Mouse (Mus musculus) hindbrain, embryonic 16.5 days (tissue): ENCODE data around the gene Rnaseh2b. TPM values are rescaled to one million over a fixed set of nuclear protein-coding genes. Genes with fewer than 3 reads are reported as not detected.
A peak's percentile ranks its signal among the peaks of the same experiment; 100 is the strongest.

Experiments used
- ATAC-seq: fragments of 200-750 bp; cut with Nextera tagmentation; 2 replicates; pipeline ENCODE4 v1.8.0; 2017; ENCODE audit warnings: moderate TSS enrichment, moderate library complexity
- H3K27ac ChIP-seq: fragments of 300-500 bp; sonication (generic); 2 replicates; pipeline ENCODE4 v1.5.1; 2014; ENCODE audit warnings: low read depth, mild to moderate bottlenecking, control low read depth, low read length, moderate library complexity
- H3K27me3 ChIP-seq: fragments of 300-500 bp; sonication (generic); replicated peaks from 2 replicates; pipeline ENCODE4 v1.6.1; 2014; ENCODE audit warnings: low read length; ENCODE audit not compliant: control insufficient read depth, insufficient read depth
- H3K36me3 ChIP-seq: fragments of 300-500 bp; sonication (generic); 2 replicates; pipeline ENCODE4 v1.6.1; 2014; ENCODE audit warnings: mild to moderate bottlenecking, low read length, moderate library complexity, mixed read lengths; ENCODE audit not compliant: control insufficient read depth, insufficient read depth
- H3K4me1 ChIP-seq: fragments of 300-500 bp; sonication (generic); 2 replicates; pipeline ENCODE4 v1.6.1; 2014; ENCODE audit warnings: low read depth, low read length; ENCODE audit not compliant: control insufficient read depth, insufficient read depth
- H3K4me2 ChIP-seq: fragments of 300-500 bp; sonication (generic); 2 replicates; pipeline ENCODE4 v1.6.1; 2014; ENCODE audit warnings: mild to moderate bottlenecking, low read length, control low read depth, moderate library complexity
- H3K4me3 ChIP-seq: fragments of 300-500 bp; sonication (generic); 2 replicates; pipeline ENCODE4 v1.5.1; 2014; ENCODE audit warnings: mild to moderate bottlenecking, low read length, control low read depth, moderate library complexity
- H3K9ac ChIP-seq: fragments of 300-500 bp; sonication (generic); 2 replicates; pipeline ENCODE4 v1.6.1; 2014; ENCODE audit warnings: low read depth, mild to moderate bottlenecking, control low read depth, low read length, moderate library complexity
- H3K9me3 ChIP-seq: fragments of 300-500 bp; sonication (generic); 2 replicates; pipeline ENCODE4 v1.6.1; 2014; ENCODE audit warnings: mild to moderate bottlenecking, low read length, moderate library complexity; ENCODE audit not compliant: control insufficient read depth
- WGBS: fragments of 180-500 bp; shearing (Covaris S2); extraction: QIAGEN DNeasy Blood & Tissue Kit; methylation state at CpG from one replicate; pipeline ENCODE4 v1.1.7; 2014; 5-methylcytosine and 5-hydroxymethylcytosine counted together
- polyA plus RNA-seq: library from polyadenylated mRNA; unstranded; fragments of >200 nt; fragmentation: Nextera tagmentation; extraction: Ambion mirVana; gene quantifications from 2 replicates; pipeline ENCODE4 v1.2.1, GENCODE M21; 2015

Gene Rnaseh2b
- polyA plus RNA-seq, 1 experiment from 2014 or later = 28.9 TPM

DNA sequence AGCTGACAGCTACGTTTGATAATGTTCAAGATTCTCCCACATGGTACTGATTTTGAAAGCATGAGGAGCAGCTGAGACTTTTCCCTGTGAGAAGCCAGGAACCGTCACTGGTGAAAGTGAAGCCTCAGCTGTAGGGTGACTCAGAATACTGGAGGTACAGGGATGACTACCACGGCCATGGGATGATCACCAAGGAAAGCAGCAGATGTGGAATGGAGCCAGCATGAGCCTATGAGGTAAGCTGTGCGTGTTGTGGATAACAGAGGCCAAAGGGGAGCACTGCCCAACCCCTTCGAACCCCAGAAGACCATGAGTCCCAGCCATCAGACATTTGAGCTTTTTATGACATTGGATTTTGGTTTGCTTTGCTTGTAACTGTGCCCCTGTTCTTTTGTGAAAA lies 36.3 kb upstream of the Rnaseh2b start:
- Histone ChIP-seq H3K27me3 (no peaks in the 10 kb centered on the region), H3K4me2 (no peak overlapping the region), H3K4me1 (no peaks in the 10 kb centered on the region), H3K9me3 (no peaks in the 10 kb centered on the region), H3K9ac (no peak overlapping the region), H3K27ac (no peak overlapping the region), H3K36me3 (no peaks in the 10 kb centered on the region), H3K4me3 (no peak overlapping the region)
- no peak for ATAC-seq
- 91% methylated on average over 5 of the region's 5 CpGs for WGBS

DNA sequence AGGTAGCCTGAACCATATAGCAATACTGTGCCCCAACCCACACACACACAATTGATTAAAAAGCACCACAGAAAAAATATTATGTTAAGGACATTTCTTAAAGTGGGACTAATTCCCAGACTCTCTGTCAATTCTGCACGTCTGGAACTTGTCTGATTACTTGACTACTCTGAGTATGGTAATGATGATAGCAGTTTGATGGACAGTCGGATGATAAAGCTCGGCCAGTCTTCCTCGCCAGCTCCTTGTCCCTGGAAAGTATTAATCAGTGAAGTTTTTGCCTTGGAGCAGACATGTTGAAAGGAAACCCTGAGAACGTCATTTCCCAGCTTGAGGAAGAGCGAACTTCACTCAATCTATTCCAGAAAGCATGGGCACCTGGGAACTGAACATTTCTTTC lies 34.3 kb upstream of the Rnaseh2b start:
- WGBS = 76% methylated on average over 6 of the region's 6 CpGs
- ATAC-seq = no peak
- Histone ChIP-seq H3K9me3 (no peaks in the 10 kb centered on the region), H3K36me3 (no peaks in the 10 kb centered on the region), H3K27me3 (no peaks in the 10 kb centered on the region), H3K27ac (no peak overlapping the region), H3K4me1 (no peaks in the 10 kb centered on the region), H3K4me2 (no peak overlapping the region), H3K9ac (no peak overlapping the region), H3K4me3 (no peak overlapping the region)

DNA sequence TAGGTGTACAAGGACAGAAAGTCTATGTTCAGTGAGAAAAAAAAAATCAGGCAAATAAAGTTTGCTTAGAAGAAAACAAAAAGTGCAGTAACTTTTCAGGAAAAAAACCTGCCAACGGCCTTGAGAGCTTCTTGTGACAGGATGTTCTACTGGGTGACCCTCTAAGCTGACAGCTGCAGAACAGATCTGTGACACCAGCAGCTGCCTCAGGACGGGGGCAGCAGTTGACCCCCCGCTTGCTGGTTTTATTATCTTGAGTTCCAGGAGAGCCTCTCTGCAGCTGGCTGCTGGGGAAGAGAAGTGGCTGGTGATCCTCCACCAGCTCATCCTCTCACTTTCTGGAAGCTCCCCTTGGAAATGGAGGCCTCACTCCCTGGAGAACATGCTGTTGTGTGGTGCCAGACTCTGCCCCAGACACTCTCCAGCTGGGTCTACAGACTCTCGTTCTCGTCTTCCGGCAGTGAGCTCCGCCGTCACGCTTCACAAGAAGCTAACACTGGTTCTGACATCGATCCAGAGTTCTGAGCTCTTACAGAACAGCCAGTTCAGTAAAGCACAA lies 33.3 kb upstream of the Rnaseh2b start:
- Histone ChIP-seq H3K4me2 (no peak overlapping the region), H3K9me3 (no peaks in the 10 kb centered on the region), H3K9ac (no peak overlapping the region), H3K27ac (no peak overlapping the region), H3K36me3 (no peaks in the 10 kb centered on the region), H3K27me3 (no peaks in the 10 kb centered on the region), H3K4me3 (no peak overlapping the region), H3K4me1 (no peaks in the 10 kb centered on the region)
- ATAC-seq = no peak
- 60% methylated on average over 10 of the region's 10 CpGs for WGBS

DNA sequence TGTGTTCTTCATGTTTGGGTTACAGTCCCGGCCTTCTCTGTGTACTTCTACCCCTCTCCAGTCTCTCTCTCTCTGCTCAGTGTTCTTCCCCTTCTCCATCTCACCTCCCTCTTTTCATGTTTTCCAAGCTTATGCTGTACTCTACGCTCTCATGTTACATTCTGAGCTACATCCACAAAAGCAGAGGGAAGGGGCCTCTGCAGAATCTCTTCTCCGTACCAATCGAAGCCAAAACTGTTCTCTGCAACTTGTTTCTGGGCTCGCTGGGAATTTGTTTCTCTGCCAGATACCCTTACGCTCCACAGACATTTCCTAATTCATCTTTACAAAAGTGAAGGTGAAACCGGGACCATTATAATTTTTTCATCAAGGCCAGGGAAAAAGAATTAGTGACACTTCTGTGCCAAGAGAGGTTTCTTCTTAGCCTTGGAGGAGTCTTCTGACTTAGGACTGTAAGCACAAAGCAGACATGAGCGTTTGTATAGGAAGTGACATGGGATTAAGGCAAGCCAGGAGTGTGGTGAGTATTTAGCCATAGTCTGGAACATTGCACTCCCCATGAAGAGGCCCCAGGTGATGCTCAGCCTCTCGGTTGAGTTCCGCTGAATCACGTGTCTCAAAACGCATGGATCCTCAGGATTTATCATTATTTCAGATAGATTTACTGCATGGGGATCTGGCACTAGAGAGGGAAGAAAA lies 21.5 kb upstream of the Rnaseh2b start:
- Histone ChIP-seq H3K4me3 (no peak overlapping the region), H3K4me2 (no peak overlapping the region), H3K9me3 (no peaks in the 10 kb centered on the region), H3K27ac (no peak overlapping the region), H3K36me3 (no peaks in the 10 kb centered on the region), H3K4me1 (no peaks in the 10 kb centered on the region), H3K27me3 (no peaks in the 10 kb centered on the region), H3K9ac (no peak overlapping the region)
- no peak for ATAC-seq
- 90% methylated on average over 12 of the region's 12 CpGs for WGBS

DNA sequence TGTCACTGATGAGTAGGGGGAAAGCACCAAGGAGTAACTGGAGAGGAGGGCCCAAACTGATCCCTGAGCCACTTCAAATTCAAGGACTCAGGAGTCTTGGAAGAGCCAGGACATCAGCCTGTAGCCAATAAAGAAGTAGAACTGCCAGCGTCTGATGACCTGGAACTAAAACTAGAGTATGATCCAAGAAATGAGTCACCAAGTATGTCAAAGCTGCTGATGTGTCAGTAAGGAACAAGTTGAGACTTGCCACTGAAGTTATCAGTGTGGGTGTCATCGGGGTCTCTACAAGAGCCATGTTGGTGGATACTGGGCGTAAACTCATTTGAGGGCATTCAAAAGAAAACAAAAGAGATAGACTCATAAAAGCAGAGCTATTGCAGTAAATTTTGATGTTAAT lies 18.8 kb upstream of the Rnaseh2b start:
- no peak for ATAC-seq
- Histone ChIP-seq H3K9me3 (no peaks in the 10 kb centered on the region), H3K27me3 (no peaks in the 10 kb centered on the region), H3K4me2 (no peak overlapping the region), H3K4me3 (no peak overlapping the region), H3K36me3 (no peaks in the 10 kb centered on the region), H3K27ac (no peak overlapping the region), H3K4me1 (no peaks in the 10 kb centered on the region), H3K9ac (no peak overlapping the region)
- 98% methylated on average over 3 of the region's 3 CpGs for WGBS

DNA sequence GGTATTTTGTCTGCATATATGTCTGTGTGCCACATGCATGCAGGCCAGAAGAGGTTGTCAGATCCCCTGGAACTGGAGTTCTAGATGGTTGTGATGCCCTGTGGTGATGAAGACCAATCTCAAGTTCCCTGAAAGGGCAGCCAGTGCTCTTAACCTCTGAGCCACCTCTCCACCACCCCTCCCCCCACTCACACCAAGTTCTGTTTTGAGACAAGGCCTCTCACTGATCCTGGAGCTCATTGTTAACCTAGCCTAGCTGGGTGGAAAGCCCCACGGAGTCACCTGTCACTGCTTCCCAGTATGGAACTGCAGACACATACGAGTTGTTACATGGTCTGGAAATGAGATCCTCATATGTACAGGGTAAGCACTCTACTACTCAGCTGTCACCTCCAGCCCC lies 9.4 kb upstream of the Rnaseh2b start:
- H3K9ac ChIP-seq = no peak overlapping the region
- H3K27me3 ChIP-seq = no peaks in the 10 kb centered on the region
- no peak overlapping the region for H3K4me3 ChIP-seq
- no peaks in the 10 kb centered on the region for H3K9me3 ChIP-seq
- H3K4me1 ChIP-seq = no peaks in the 10 kb centered on the region
- H3K27ac ChIP-seq = no peak overlapping the region
- no peak for ATAC-seq
- no peaks in the 10 kb centered on the region for H3K36me3 ChIP-seq
- WGBS = 70% methylated on average over 2 of the region's 2 CpGs
- H3K4me2 ChIP-seq = no peak overlapping the region

DNA sequence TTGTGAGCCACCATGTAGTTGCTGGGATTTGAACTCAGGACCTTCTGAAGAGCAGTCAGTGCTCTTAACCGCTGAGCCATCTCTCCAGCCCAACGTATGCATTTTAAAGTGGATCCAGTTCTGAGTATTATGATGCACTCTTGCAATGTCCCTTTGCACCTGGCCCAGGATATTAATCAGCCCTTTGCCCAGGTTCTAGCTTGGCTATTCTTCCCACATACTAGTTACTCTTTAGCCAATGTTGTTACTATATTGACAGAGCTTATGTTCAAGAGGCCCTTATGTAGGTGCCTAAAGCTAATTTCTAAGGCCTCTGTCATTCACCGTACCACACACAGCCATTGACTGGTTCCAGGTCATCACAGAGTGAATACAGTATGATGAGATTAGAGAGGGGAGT lies 3.7 kb upstream of the Rnaseh2b start:
- no peaks in the 10 kb centered on the region for H3K36me3 ChIP-seq
- no peak for ATAC-seq
- 93% methylated on average over 3 of the region's 3 CpGs for WGBS
- no peak overlapping the region for H3K27ac ChIP-seq
- H3K4me3 ChIP-seq = no peak overlapping the region
- H3K4me2 ChIP-seq = no peak overlapping the region
- no peaks in the 10 kb centered on the region for H3K27me3 ChIP-seq
- H3K9ac ChIP-seq = no peak overlapping the region
- H3K4me1 ChIP-seq = peaks cover 8% of the 10 kb centered on the region; the same call in 1 of the 2 replicates
- no peaks in the 10 kb centered on the region for H3K9me3 ChIP-seq

DNA sequence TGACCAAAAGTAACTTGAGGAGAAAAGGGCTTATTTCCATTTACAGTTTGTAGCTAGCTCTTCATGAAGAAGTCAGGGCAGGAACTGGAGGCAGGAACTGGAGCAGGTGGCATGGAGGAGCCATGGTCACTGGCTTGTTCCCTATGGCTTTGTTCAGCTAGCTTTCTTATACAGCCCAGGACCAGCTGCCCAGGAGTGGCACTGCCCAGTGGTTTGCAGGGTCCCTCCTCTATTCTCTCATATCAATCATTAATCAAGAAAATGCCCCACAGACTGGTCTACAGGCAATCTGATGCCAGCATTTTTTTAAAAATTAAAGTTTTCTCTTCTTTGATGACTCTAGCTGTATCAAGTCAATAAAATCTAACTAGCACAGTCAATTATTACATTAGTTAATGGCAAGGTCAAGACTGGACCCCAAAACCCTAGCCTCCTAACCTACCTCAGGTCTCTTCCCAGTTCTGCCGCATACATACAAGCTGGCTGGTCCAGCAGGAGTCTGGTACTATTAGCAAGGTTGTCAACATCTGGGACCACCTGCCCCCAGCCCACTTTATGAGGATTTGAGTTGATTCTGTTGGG lies 892 bp upstream of the Rnaseh2b start:
- Histone ChIP-seq H3K36me3 (no peaks in the 10 kb centered on the region), H3K27me3 (no peaks in the 10 kb centered on the region), H3K9ac (no peak overlapping the region), H3K9me3 (no peaks in the 10 kb centered on the region), H3K4me2 (peak overlapping the region; percentile 100), H3K4me3 (no peak overlapping the region), H3K27ac (no peak overlapping the region), H3K4me1 (peaks cover 8% of the 10 kb centered on the region; the same call in 1 of the 2 replicates)
- 93% methylated on average over 1 of the region's 1 CpGs for WGBS
- no peak for ATAC-seq

DNA sequence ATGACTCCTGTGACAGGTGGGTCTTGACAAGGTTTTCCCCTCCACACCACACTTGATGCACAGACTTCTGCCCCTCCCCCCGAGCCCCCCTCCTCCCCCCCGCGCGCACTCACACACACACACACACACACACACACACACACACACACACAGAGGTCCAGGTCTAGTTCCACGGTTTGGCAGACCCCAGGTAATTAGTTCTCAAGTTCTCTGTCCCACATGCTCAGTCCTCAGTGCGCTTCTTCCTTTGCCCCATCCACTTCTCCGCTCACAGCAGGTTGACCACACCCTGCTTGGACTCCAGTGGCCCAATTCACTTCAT lies 262 bp upstream of the Rnaseh2b start:
- H3K9me3 ChIP-seq = no peaks in the 10 kb centered on the region
- H3K36me3 ChIP-seq = no peaks in the 10 kb centered on the region
- H3K4me2 ChIP-seq = peak overlapping the region; percentile 100
- no peak for ATAC-seq
- H3K27ac ChIP-seq = no peak overlapping the region
- H3K9ac ChIP-seq = peak overlapping the region; percentile 90
- peaks cover 8% of the 10 kb centered on the region; the same call in 1 of the 2 replicates for H3K4me1 ChIP-seq
- no peaks in the 10 kb centered on the region for H3K27me3 ChIP-seq
- peak overlapping the region; percentile 71 for H3K4me3 ChIP-seq
- WGBS = 39% methylated on average over 7 of the region's 7 CpGs
